Mouse (Mus musculus) cerebellum, postnatal 14 days (tissue): ENCODE measurements around the gene Psmd9.

ENCODE experiments used
- DNase-seq, 2 experiments: peaks; one replicate each; pipeline ENCODE4 v3.0.0; 2021; ENCODE audit warnings: mixed read lengths in 2 of 2

Psmd9 gene

DNA sequence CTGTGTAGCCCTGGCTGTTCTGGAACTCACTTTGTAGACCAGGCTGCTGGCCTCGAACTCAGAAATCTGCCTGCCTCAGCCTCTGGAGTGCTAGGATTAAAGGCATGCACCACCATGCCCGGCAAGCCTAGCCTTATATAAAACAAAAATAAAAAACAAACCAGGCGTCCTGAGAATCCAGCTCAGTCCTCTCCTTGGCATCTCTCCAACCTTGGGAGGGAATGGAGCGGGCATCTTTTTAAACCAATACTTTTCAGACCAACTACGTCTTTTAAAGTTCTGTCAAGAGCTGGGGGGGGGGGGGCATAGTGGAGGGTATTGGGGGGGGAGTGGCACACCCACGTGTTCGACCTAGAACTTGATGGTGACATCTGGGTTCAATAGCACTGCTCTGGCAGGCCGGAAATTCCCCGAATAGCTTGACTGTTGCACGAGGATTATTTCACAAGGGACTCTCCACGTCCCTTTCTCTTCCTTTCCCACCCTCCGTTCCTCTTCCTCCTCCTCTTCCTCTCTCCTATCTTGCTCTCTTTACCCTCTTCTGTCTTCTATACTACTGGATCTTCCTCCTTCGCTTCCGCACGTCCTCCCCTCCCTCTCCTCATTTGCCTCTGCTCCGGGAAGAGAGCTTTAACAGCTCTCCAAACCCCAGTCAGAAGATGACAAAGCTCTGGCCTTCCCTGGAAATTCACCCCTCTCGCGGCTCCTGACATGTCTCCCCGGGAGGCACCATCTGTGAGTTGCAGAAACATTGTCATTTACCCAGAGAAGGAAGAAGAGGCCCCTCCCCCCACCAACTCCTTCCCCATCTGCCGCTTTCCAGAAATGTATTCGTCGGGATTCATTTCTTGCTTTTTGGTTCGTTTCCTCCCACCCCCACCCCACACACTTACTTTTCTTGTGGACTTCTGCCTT is 87.9 kb downstream of the Psmd9 start:
- DNase-seq: peak; percentile 72 to 73

GRCm38 (mm10) chr5:123258990-123259389 is 89.8 kb downstream of the Psmd9 start:
- DNase-seq: peak; percentile 88 to 92

DNA sequence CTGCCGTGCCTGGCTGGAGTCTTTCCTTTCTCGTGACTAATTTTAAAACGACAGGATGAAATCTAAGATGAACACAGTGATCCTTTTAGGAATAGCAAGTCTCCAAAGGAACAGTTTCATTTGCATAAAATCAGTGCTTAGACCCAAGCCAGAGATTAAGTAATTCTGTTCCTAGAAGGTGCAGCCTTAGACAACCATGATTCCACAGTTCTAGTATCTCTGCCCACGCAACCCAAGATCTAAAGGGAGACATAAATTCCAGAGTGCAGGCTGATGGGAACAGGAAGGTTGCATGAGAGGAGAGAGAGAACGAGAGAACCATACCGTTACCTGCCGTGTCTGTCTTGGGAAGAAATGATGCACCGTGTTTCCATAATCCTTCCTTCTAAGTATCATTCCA is 91.5 kb downstream of the Psmd9 start:
- no peak for DNase-seq

GRCm38 (mm10) chr5:123266909-123267308 is 97.7 kb downstream of the Psmd9 start:
- no peak for DNase-seq

- DNase-seq: no peak
Observed at GRCm38 (mm10) chr5:123268477-123269474, 99.6 kb downstream of the Psmd9 start.

GRCm38 (mm10) chr5:123270917-123271316 is 101.7 kb downstream of the Psmd9 start:
- no peak for DNase-seq

GRCm38 (mm10) chr5:123272927-123273326 is 103.7 kb downstream of the Psmd9 start:
- no peak for DNase-seq

DNA sequence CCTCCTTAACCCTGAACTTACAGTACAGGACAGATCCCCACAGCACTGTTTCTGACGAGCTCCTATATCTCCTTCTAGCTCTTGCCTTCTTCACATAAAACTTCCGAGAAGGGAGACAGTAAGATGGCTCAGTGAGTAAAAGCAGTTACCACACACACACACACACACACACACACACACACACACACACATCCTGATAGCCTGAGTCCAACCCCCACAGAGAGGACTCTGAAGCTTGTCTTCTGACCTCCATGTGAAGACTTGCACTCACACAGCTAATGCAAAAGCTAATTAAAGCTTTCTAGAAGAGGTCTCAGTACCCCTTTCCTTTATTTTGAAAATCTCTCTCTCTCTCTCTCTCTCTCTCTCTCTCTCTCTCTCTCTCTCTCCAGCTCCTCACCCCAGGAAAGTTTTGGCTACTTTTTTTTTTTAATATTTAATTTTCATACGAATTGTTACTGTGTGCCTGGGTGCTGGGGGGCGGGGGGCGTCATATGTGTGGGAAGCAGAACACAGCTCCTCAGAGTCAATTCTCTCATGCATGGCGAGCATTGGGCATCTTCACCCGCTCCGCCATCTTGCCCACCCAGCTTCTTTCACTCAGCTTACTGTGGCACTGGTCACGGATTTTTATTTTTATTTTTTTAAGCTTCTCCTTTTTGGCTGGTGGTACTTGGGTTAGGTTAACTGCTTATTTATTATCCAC is 107.6 kb downstream of the Psmd9 start:
- peak in 1 of 2 experiments; percentile 56 for DNase-seq

DNA sequence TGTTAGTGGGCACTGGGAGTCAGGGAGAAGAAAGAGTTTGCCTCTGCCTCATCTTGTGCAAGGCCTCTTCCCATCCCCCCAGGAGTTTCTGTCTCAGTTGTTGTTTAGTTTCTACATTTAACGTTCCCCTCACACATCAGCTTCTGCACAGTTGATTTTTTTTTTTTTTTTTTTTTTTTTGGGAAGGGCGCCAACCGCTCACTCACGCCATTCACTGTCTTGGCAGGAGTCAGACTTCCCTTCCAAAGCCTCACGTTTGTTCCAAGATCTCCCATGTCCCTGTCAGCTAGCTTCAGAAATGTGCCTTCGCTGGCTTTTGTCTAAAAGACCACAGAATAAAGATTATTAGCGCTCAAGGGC is 108.1 kb downstream of the Psmd9 start:
- peak; percentile 50 to 75 for DNase-seq

- no peak for DNase-seq
Observed at GRCm38 (mm10) chr5:123277704-123278103, 108.5 kb downstream of the Psmd9 start.

DNA sequence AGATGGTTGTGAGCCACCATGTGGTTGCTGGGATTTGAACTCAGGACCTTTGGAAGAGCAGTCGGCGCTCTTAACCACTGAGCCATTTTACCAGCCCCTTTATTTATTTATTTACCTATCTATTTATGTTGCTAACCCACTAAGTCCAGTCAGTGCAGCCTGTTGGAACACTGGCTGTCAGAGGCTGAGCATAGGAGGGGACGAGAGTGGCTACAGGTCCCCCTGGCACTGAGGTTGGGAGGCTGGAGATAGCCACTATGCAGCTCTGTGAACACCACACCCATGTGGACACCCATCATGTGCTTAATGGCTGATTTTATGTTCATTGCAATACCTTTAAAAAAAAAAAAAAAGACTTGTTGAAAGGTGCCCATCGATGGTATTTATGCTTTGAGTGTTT is 110.0 kb downstream of the Psmd9 start:
- DNase-seq: no peak

- peak; percentile 78 to 85 for DNase-seq
Observed at GRCm38 (mm10) chr5:123281336-123282136, 112.3 kb downstream of the Psmd9 start.

- peak; percentile 87 to 88 for DNase-seq
Observed at GRCm38 (mm10) chr5:123285174-123285573, 116.0 kb downstream of the Psmd9 start.

GRCm38 (mm10) chr5:123288079-123288478 is 118.9 kb downstream of the Psmd9 start:
- peak in 1 of 2 experiments; percentile 52 for DNase-seq

GRCm38 (mm10) chr5:123294653-123295052 is 125.4 kb downstream of the Psmd9 start:
- DNase-seq: no peak

- DNase-seq: peak; percentile 25 to 52
Observed at GRCm38 (mm10) chr5:123296224-123296806, 127.1 kb downstream of the Psmd9 start.

DNA sequence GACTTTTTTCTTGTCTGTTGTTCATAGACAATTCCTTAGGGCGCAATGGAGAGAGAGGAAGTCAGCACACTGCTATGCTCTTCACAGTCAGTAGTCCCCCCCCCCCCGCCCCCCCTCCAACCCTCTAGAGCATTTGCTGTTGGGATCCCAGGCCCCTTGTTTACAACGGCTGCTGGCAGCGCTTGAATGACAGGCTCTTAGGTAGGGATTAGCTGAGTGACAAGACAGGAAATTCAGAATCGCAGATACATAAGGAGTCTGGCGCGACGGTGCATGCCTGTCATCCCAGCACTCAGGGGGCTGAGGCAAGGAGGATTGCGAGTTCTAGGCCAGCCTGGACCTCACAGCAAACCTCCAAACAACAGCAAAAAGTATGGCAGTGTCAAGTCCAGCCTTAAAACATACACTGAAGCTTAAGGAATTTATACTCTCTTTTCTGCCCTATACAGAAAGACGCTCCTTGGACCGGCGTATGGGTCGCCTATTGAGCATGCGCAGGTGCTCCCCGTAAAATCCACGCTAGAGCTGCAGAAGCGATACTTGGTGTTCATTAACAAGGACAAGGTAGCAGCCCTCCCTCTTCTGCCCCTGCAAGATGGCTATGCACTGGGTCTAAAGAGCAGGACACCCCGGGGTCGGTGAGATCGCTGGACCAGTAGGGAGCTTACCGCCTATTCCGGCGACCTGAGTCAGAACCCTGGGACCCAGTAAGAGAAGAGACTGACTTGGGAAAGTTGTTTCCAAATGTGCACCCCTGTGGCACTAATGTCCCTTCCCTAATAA is 128.0 kb downstream of the Psmd9 start:
- DNase-seq: no peak

DNA sequence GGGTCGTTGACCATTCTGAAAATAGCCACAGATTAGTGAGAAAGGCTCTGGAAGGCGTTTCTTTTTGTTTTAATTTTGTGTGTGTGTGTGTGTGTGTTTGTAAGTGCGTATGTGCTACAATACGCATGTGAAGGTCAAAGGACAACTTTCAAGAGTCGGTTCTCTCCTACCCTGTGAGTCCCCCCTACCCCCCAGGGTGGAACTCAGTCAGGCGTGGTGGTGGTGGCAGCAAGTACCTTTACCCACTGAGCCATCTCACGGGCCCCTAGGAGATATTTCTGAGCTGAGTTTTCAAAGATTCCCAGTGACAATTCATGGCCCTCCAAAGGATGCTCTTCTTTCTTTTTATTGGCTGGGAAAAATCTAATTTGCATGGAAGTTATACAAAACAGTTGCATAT is 128.6 kb downstream of the Psmd9 start:
- DNase-seq: no peak

DNA sequence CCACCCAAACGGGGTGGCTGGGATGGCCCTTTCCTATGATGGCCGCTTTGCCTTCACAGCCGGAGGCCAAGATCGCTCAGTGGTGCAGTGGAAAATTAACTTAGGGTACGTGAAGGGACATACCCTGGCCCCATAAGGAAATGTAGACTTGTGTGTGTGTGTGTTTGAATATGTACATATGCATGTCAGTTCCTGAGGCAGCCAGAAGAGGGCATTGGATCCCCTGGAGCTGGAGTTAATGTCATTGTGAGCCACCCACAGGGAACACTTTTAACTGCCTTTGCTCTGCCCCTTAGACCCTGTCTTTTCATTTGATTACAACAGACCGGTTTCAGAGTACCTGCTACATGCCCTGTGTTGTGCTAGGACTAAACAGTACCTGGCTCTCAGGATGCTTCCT is 129.3 kb downstream of the Psmd9 start:
- DNase-seq: peak in 1 of 2 experiments; percentile 53
